Mouse (Mus musculus) kidney, postnatal 10 days (tissue): ENCODE measurements at regions not wholly inside any gene's neighbourhood (a gene's known extent, or its start where the extent isn't known, plus 50 kb on each side); places are given as distances from the start of the nearest gene placed in this dataset.

ENCODE experiments used
- DNase-seq: peaks from one replicate; pipeline ENCODE4 v3.0.0; 2021; ENCODE audit warnings: mixed read lengths

DNA sequence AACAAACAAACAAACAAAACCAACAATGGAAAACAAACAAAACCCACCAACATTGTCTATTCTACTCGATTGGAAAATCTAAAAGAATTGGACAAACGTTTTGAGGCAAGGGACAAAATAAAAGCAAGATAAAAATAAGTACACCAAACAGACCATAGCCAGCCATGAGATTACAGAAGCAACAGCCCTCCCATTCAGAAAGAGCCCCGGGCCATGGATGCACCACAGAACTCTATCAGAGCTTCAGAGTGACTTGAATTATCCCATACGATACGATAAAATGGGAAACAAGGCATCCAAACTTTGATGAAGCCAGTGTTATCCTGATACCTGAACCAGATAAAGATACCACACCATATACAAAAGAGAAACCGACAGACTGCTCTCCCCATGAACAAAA, 68.7 kb downstream of the Npepl1 start:
- no peak for DNase-seq

DNA sequence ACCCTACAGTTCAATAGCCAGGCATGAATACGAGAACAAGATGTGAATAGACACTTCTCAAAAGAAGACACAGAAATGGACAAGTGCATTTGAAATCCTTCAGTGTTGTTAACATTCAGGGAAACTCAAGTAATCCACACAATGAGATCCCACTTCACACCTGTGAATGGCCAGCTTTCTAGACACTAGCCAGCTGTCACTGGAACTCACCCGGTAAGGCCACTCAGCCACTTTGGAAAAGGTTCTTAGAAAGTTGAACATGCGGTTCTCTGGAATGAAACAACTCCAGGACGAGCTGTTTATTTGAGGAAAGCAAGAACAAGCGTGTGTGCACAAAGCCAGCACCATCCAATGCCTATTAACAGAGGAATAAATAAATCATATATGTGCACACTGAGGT, 74.6 kb downstream of the Npepl1 start:
- DNase-seq: no peak

DNA sequence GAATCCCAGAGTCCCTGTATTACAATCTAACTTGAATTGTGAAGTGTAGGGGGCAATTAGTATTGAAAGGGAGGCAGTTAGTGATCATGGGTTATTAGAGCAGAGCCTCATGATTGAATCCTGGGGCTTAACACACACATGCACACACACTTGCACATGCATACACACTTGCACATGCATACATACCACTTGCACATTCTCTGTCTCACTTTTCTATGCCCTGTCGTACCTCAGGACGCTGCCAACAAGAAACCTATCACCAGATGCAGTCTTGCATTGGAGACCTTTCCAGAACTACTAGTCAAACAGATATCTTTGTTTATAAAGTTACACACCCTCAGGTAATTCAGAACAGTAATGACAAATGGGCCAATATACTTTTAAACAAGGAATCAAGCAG, 80.9 kb downstream of the Npepl1 start:
- no peak for DNase-seq

DNA sequence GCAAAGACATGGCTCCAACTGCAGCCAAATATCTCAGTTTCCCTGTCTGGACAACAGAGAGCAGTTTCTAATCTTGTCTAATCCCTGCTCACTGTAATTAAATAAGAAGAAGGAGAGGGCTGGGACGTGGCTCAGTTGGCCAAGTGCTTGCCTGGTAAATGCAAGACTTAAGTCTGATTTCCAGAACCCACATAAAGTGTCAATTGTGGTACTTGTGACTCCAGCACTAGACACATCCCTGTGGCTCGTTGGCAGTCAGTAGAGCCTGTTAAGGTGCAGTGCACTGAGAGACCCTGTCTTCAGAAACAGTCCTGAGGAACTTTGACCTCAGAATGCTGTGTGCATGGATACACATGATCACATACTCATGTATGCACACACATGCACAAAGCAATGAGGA, 81.4 kb downstream of the Npepl1 start:
- no peak for DNase-seq

DNA sequence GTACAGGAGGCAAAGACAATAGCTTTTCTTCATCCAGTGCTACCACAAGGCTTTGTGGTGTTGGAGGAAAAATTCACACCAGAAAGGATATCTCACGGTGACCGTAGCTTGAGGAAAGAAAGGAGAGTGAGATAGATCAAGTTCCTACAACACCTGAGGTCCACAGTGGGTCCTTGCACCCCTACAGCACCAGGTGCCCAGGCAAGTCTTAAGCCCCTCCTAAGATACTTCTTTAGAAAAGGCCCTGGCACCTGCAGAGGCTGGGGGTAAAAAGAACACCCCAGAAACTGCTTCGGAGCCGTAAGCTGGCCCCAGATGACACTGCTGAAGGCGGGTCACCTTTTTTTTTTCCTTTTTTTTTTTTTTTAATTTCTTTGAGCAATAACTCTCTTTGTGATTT, 81.9 kb downstream of the Npepl1 start:
- DNase-seq: no peak

DNA sequence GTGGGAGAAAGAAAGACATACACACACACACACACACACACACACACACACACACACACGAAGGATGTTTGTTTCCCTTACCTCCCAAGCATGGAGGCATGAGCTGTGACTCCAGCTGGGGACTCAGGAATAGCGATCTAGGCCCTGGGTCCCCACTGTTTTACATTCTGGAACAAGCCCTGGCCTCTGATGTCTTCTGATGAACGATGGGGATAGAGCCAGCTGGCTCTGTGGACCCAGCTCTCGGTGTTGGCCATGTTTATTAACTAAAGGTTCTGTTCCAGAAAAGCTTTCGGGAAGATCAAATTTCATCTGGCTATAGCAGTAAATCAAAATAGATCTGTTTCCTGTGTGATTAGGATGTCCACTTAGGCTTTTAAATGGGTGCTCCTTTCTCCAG, 83.4 kb downstream of the Npepl1 start:
- DNase-seq: peak; percentile 33

- no peak for DNase-seq
These were observed 85.5 kb downstream of the Npepl1 start for GRCm38 (mm10) chr2:174195651-174196050.

DNA sequence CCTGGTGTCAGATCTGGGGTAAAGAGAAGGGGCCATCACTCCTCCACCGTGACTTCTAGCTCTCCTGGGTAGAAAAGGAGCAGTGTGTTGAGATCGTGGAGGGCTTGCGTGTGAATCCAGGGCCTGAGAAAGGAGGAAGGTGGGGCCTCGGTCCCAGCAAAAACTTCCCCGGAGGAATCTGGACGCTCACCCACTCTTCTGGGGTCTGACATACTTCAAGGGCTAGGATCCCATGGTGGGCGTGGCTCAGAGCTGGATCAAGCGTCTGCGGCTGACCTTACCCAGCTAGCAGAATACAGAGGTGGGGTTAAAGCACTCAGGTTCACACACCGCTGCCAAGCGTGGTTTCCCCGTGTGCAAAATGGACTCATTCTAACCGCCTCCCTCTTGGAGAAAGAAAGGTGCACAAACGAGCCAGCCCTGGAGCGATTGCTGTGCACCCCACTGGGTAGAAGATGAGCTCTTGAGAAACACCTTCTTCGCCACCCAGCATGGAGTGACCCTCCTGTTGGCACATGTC, 86.6 kb downstream of the Npepl1 start:
- no peak for DNase-seq

DNA sequence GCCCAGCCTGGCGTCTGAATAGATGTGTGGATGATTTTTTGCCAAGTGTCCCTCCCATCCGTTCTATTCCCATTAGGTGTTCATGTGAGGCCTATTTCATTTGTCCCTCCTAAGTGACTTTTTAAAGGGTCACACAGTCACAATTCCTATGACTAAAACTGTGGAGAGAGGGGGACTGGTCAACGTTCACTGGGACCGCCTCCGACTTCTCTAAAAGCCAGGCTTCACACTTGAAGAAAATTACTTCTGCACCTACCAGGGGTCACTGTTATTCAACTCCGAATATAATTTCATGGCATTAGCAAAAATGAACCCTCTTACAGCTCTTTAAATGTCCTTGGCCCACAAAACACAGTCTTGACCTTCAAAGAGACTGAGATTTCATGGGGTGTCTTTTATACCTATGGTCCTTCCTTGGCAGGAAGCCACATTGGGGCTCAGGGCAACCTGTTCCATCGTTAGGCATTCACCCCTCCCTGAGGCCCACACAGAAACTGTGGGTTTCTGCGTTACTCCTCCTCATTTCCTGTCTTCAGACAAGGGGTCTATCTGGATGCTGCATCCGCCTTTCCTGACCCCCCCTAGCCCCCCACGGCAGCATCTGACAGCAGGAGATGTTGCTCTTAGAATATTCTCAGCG, 86.7 kb upstream of the Gnas start:
- DNase-seq: no peak

DNA sequence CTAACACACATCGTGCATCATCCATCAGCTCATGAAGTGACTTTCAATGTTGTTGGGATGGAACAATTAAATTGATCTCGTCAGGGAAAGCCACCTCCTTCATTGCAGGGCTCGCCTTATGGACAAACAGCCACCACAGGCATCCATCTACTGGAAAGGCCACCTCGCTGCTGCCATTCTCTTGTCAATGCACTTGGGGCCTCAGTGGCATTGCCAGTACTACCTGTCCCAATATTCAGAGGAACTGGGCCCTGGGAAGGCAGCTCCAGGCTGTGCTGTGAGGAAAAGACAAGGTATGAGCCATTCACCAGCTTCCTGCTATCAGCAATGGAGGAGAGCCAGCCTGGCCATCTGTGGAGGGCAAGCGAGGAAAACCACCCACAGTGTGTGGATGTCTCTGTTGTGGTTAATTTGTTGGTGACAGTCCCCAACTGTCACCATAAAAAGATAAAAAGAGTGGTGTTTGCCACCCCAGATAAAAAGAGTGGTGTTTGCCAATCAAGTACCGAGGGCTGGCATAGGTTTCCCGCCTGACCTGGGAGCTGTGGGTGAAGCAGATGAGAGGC, 85.6 kb upstream of the Gnas start:
- DNase-seq: no peak

- no peak for DNase-seq
These were observed 83.9 kb upstream of the Gnas start for GRCm38 (mm10) chr2:174199961-174200862.

DNA sequence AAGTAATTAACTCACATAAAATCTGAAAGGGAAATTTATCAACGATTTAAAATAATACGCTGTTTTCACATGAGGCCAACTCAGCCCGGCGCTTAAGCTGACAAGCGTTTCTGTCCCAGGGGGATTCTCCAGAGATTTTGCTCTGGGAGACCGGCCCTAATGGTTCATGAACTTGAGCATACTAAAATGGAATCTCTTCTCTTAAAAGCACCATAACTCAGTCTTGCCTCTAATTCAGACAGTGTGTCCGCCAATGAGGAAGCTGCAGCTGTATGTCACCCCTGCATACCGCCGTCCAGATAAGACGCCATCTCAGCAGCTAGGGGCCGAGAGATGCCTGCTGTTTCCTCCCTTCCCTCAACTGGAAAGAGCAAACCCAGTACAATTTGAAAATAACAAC, 80.7 kb upstream of the Gnas start:
- peak; percentile 59 for DNase-seq

DNA sequence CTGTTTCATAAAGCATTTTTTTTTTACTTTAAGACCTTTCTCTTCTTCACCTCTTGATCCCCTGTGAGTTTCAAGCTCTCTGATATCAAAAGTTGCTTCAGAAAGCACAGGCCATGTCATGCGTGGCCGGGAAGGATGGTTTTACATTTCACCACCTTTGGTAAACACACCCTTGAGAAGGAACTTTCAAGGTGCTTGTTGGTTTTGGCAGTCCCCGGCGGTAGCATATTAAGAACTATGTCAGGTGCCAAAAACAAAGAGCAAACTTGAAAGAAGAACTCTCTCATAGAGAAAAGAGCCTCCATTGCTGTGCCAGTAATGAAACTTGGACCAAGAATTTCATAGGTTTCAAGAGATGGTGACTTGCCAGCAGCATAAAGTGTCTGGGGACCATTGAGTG, 72.4 kb upstream of the Gnas start:
- no peak for DNase-seq

- DNase-seq: no peak
These were observed 57.5 kb upstream of the Gnas start for GRCm38 (mm10) chr2:174226660-174227059.
